21 mouse cellular contexts compared by ENCODE assay signal in genomic region chr5:130875391-130875790, GRCm38 (mm10).
A peak's percentile ranks its signal among the peaks of the same experiment; 100 is the strongest.
DNase-seq lines count a peak whose midpoint lies in the region; ATAC-seq and TF ChIP-seq lines count a peak whose summit lies in the region.
"Had no signal": no experiment of that assay in that cellular context is flagged by ENCODE, and none has a peak within 500 bp of the region (broad histone marks: within the 10 kb centered on the region; RNA-seq: fewer than 3 reads in every experiment).

No protein-coding gene starts in this region.

- no peak overlapping the region for H3K4me3 ChIP-seq in cerebellum, adult 2 months (replicated peaks; ENCODE audit: insufficient read depth, low read depth, low read length)
- H3K4me3 ChIP-seq: embryonic facial prominence, embryonic 12.5 days; embryonic facial prominence, embryonic 15.5 days; gastrocnemius, adult 2 months; hindbrain, embryonic 12.5 days; hindbrain, embryonic 15.5 days had no signal

- peaks cover 26% of the 10 kb centered on the region for H3K4me1 ChIP-seq in cerebellum, adult 2 months (ENCODE audit: control insufficient read depth, insufficient read depth, low read length)
- H3K4me1 ChIP-seq: embryonic facial prominence, embryonic 12.5 days; embryonic facial prominence, embryonic 15.5 days; hindbrain, embryonic 12.5 days; hindbrain, embryonic 15.5 days had no signal

- WGBS in cerebellum, adult 2 months: 40% methylated on average over 3 of the region's 3 CpGs

- no peak for DNase-seq in cerebellum, postnatal 36 days
- peak; percentile 40 to 42 for DNase-seq in cerebellum, adult 2 months
- no peak for DNase-seq in cerebellum, adult 11 months
- peak; percentile 71 for DNase-seq in brain, adult 2 months (ENCODE audit: low read depth, low spot score)
- DNase-seq in cerebellum, postnatal 10 days: peak; percentile 36 to 38
- DNase-seq in urinary bladder, postnatal 14 days (ENCODE audit: low spot score): no peak
- DNase-seq in kidney, adult 9 months: no peak
- DNase-seq: adrenal gland, adult 8-10 months; adrenal gland, postnatal 25 days; forebrain, postnatal 0 days; gastrocnemius, adult 2 months; gastrocnemius, postnatal 14 days; heart, adult 11 months had no signal

- ATAC-seq in cerebellum, adult (ENCODE audit: insufficient number of reproducible peaks, low FRiP score, low TSS enrichment): 0 out of 2 replicates have a peak, but pooled peaks have one; percentile 18
- ATAC-seq: activated CD4-positive, CD25-positive, alpha-beta regulatory T cell, adult 4 months; forebrain, embryonic 14.5 days; forebrain, postnatal 0 days; intestine, postnatal 0 days had no signal

- no peak for TF ChIP-seq POLR2A in cerebellum, adult 2 months (IDR thresholded peaks at IDR 0.05; ENCODE audit: borderline replicate concordance, insufficient read depth, low read length)

- TF ChIP-seq CTCF in cerebellum, adult 2 months (IDR thresholded peaks at IDR 0.05; ENCODE audit: borderline replicate concordance, insufficient read depth, low read depth, low read length): no peak

- no peak overlapping the region for H3K27ac ChIP-seq in cerebellum, adult 2 months (ENCODE audit: insufficient read depth, low read length)
- H3K27ac ChIP-seq: embryonic facial prominence, embryonic 12.5 days; embryonic facial prominence, embryonic 15.5 days; gastrocnemius, adult 2 months; hindbrain, embryonic 12.5 days; hindbrain, embryonic 15.5 days had no signal

- H3K27me3 ChIP-seq in cerebellum, adult 2 months (ENCODE audit: control insufficient read depth, insufficient read depth, low read length): no peaks in the 10 kb centered on the region
- H3K27me3 ChIP-seq: embryonic facial prominence, embryonic 12.5 days; embryonic facial prominence, embryonic 15.5 days; hindbrain, embryonic 15.5 days had no signal

Comparison
In these comparisons a context has a peak if more than half of its experiments do, and no peak if none do; other contexts are left out.
1. DNase-seq: peak in cerebellum, adult 2 months (2 of 2), brain, adult 2 months (single experiment) and cerebellum, postnatal 10 days (2 of 2); none in cerebellum, postnatal 36 days (0 of 2), cerebellum, adult 11 months (single experiment), urinary bladder, postnatal 14 days (single experiment) and kidney, adult 9 months (single experiment).